12 mouse cellular contexts compared by ENCODE assay signal in the genomic region with DNA sequence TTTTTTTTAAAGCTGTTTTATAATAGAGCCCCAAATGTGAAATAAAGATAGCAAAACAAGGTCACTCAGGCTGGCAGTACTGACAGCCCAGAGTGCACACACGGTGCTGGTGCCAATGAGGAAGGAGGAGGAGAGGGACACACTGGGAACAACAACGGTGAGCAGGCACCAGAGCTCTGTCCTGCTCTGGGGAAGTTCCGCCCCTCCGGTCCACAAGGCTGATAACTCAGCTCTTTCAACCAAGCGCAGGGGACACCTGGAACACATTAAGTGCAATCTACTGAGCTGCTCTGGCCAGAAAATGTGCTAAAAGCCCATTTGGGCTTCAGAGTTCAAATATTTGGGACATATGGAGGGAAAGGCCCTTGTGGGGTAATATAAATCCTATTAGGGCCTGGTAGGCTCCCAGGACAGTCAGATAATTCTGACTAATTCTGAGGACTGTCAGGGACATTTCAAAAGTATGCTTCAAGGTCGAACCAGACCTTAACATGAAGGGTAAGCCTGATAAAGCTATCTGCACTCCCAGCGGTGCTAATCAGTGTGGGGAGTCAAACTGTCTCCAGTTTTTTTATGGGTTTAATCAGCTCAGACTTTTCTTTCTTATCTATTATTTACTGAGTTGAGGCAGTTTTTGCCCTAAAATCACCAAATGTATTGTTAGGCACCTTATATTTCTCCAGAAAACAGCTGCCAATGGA. TPM values are rescaled to one million over a fixed set of nuclear protein-coding genes. Genes with fewer than 3 reads are reported as not detected.
A peak's percentile ranks its signal among the peaks of the same experiment; 100 is the strongest.
DNase-seq lines count a peak whose midpoint lies in the region; ATAC-seq and TF ChIP-seq lines count a peak whose summit lies in the region.
"Had no signal": no experiment of that assay in that cellular context is flagged by ENCODE, and none has a peak within 500 bp of the region (broad histone marks: within the 10 kb centered on the region; RNA-seq: fewer than 3 reads in every experiment).

No protein-coding gene starts in this region.

- H3K9me3 ChIP-seq in intestine, embryonic 16.5 days (ENCODE audit: control insufficient read depth, low read length), result no peaks in the 10 kb centered on the region
- no peaks in the 10 kb centered on the region for H3K9me3 ChIP-seq in intestine, postnatal 0 days (ENCODE audit: control insufficient read depth)
- no peaks in the 10 kb centered on the region for H3K9me3 ChIP-seq in limb, embryonic 12.5 days
- H3K9me3 ChIP-seq in stomach, postnatal 0 days (ENCODE audit: control insufficient read depth, low read length), result no peaks in the 10 kb centered on the region

- 26% methylated on average over 7 of the region's 7 CpGs for WGBS in intestine, embryonic 16.5 days
- WGBS in intestine, postnatal 0 days, result 13% methylated on average over 7 of the region's 7 CpGs
- 5% methylated on average over 7 of the region's 7 CpGs for WGBS in limb, embryonic 12.5 days
- WGBS in stomach, postnatal 0 days, result 26% methylated on average over 7 of the region's 7 CpGs

- no peak for TF ChIP-seq EP300 in stomach, postnatal 0 days (optimal IDR thresholded peaks at IDR 0.05)

- no peak for TF ChIP-seq CTCF in intestine, postnatal 0 days (IDR thresholded peaks at IDR 0.05; ENCODE audit: low read depth)
- no peak for TF ChIP-seq CTCF in stomach, postnatal 0 days (IDR thresholded peaks at IDR 0.05; ENCODE audit: low read depth)

- no peaks in the 10 kb centered on the region for H3K36me3 ChIP-seq in intestine, embryonic 16.5 days (ENCODE audit: control insufficient read depth, insufficient read depth, low read length)
- H3K36me3 ChIP-seq in intestine, postnatal 0 days (ENCODE audit: control insufficient read depth, insufficient read depth), result no peaks in the 10 kb centered on the region
- H3K36me3 ChIP-seq in limb, embryonic 12.5 days, result no peaks in the 10 kb centered on the region
- no peaks in the 10 kb centered on the region for H3K36me3 ChIP-seq in stomach, postnatal 0 days (ENCODE audit: control insufficient read depth, insufficient read depth, low read length)

- no peak overlapping the region for H3K9ac ChIP-seq in intestine, embryonic 16.5 days (ENCODE audit: low read depth, low read length)
- H3K9ac ChIP-seq in intestine, postnatal 0 days (ENCODE audit: low read depth, low read length), result no peak overlapping the region
- peak overlapping the region; percentile 23; the same call in 1 of the 2 replicates for H3K9ac ChIP-seq in limb, embryonic 12.5 days (replicated peaks)
- no peak overlapping the region for H3K9ac ChIP-seq in stomach, postnatal 0 days (ENCODE audit: low read length)

- DNase-seq in embryo, embryonic 9.5 days (ENCODE audit: extremely low spot score), result peak; percentile 44
- DNase-seq in stomach, postnatal 0 days (ENCODE audit: low spot score), result peak; percentile 26
- no peak for DNase-seq in left cerebral cortex, adult 9 months (ENCODE audit: low spot score in 2 of 2)
- DNase-seq in left cerebral cortex, postnatal 4 days, result no peak
- DNase-seq: kidney, adult 2 months; layer of hippocampus, postnatal 36 days; thymus, postnatal 14 days had no signal

- H3K27ac ChIP-seq in intestine, embryonic 16.5 days (ENCODE audit: low read length), result no peak overlapping the region
- no peak overlapping the region for H3K27ac ChIP-seq in intestine, postnatal 0 days (ENCODE audit: low read depth, low read length)
- peak overlapping the region; percentile 59; the same call in 1 of the 2 replicates for H3K27ac ChIP-seq in limb, embryonic 12.5 days
- 0 out of 2 replicates have a peak overlapping the region, but pooled peaks have one; percentile 8 for H3K27ac ChIP-seq in stomach, postnatal 0 days (replicated peaks)

- no peaks in the 10 kb centered on the region for H3K27me3 ChIP-seq in intestine, embryonic 16.5 days (replicated peaks; ENCODE audit: control insufficient read depth, insufficient read depth, low read length)
- H3K27me3 ChIP-seq in intestine, postnatal 0 days (replicated peaks; ENCODE audit: control insufficient read depth, insufficient read depth, low read length), result no peaks in the 10 kb centered on the region
- no peaks in the 10 kb centered on the region; the same call in 1 of the 2 replicates for H3K27me3 ChIP-seq in limb, embryonic 12.5 days
- no peaks in the 10 kb centered on the region for H3K27me3 ChIP-seq in stomach, postnatal 0 days (ENCODE audit: control insufficient read depth, insufficient read depth, low read length)

- no peak overlapping the region for H3K4me3 ChIP-seq in intestine, embryonic 16.5 days (ENCODE audit: low read length)
- H3K4me3 ChIP-seq in intestine, postnatal 0 days (ENCODE audit: low read depth, low read length), result no peak overlapping the region
- no peak overlapping the region for H3K4me3 ChIP-seq in limb, embryonic 12.5 days (replicated peaks)
- no peak overlapping the region for H3K4me3 ChIP-seq in stomach, postnatal 0 days (ENCODE audit: low read depth, low read length)

- ATAC-seq in intestine, embryonic 16.5 days, result 0 out of 2 replicates have a peak, but pooled peaks have one; percentile 42
- no peak for ATAC-seq in intestine, postnatal 0 days
- no peak for ATAC-seq in limb, embryonic 12.5 days (ENCODE audit: insufficient number of reproducible peaks, insufficient read depth, low FRiP score, low TSS enrichment, low read depth)
- no peak for ATAC-seq in stomach, postnatal 0 days (ENCODE audit: low FRiP score, low TSS enrichment)
- ATAC-seq: forebrain, embryonic 16.5 days had no signal

- intact Hi-C loops in left cerebral cortex, postnatal 4 days (cut with DNase I), result loop anchor here (5.0 kb wide), 2 partner anchors 104 to 244 kb away; no protein-coding TSS in a partner anchor

- H3K4me1 ChIP-seq in intestine, embryonic 16.5 days (ENCODE audit: control insufficient read depth, insufficient read depth, low read length), result no peaks in the 10 kb centered on the region
- no peaks in the 10 kb centered on the region for H3K4me1 ChIP-seq in intestine, postnatal 0 days (replicated peaks; ENCODE audit: control insufficient read depth, insufficient read depth, low read length)
- H3K4me1 ChIP-seq in limb, embryonic 12.5 days (replicated peaks), result peaks cover 12% of the 10 kb centered on the region
- H3K4me1 ChIP-seq in stomach, postnatal 0 days (replicated peaks; ENCODE audit: control insufficient read depth, insufficient read depth), result no peaks in the 10 kb centered on the region

- H3K4me2 ChIP-seq in intestine, embryonic 16.5 days (ENCODE audit: low read depth, low read length), result no peak overlapping the region
- H3K4me2 ChIP-seq in intestine, postnatal 0 days (replicated peaks; ENCODE audit: low read depth), result no peak overlapping the region
- 0 out of 2 replicates have a peak overlapping the region, but pooled peaks have one; percentile 24 for H3K4me2 ChIP-seq in limb, embryonic 12.5 days
- no peak overlapping the region for H3K4me2 ChIP-seq in stomach, postnatal 0 days (replicated peaks; ENCODE audit: low read depth)
- H3K4me2 ChIP-seq: midbrain, embryonic 11.5 days had no signal

RNA-seq across cellular contexts. Expression of a gene that starts 38.0 kb away (rescaled TPM):
- 0.93 and 1.0 TPM in 2 replicates for polyA plus RNA-seq in intestine, embryonic 16.5 days (2015; fragmentation: Nextera tagmentation; extraction: Ambion mirVana)
- polyA plus RNA-seq in intestine, postnatal 0 days (2015; fragmentation: Nextera tagmentation; extraction: Ambion mirVana), result 8.0 and 8.7 TPM in 2 replicates
- polyA plus RNA-seq in limb, embryonic 12.5 days (2016; fragmentation: Nextera tagmentation; extraction: Ambion mirVana), result 1.9 and 3.3 TPM in 2 replicates
- 0.38 and 0.39 TPM in 2 replicates for polyA plus RNA-seq in stomach, postnatal 0 days (2015; fragmentation: Nextera tagmentation; extraction: Ambion mirVana)
- 1 to 10 TPM; 9.3 to 9.7 TPM for total RNA-seq in left cerebral cortex, postnatal 4 days (2021)

RNA-seq across cellular contexts. Expression of a gene that starts 49.1 kb away (rescaled TPM):
- 6.3 and 6.8 TPM in 2 replicates for polyA plus RNA-seq in intestine, embryonic 16.5 days (2015; fragmentation: Nextera tagmentation; extraction: Ambion mirVana)
- polyA plus RNA-seq in intestine, postnatal 0 days (2015; fragmentation: Nextera tagmentation; extraction: Ambion mirVana), result 4.4 and 4.6 TPM in 2 replicates
- polyA plus RNA-seq in limb, embryonic 12.5 days (2016; fragmentation: Nextera tagmentation; extraction: Ambion mirVana), result 53.3 and 54.3 TPM in 2 replicates
- 3.9 and 4.4 TPM in 2 replicates for polyA plus RNA-seq in stomach, postnatal 0 days (2015; fragmentation: Nextera tagmentation; extraction: Ambion mirVana)
- total RNA-seq in left cerebral cortex, postnatal 4 days (2021), result 100 to 1,000 TPM; 180 to 225 TPM

Comparison
In these comparisons a context has a peak if more than half of its experiments do, and no peak if none do; other contexts are left out.
1. H3K27ac ChIP-seq: peak in limb, embryonic 12.5 days (single experiment) and stomach, postnatal 0 days (single experiment); none in intestine, embryonic 16.5 days (single experiment) and intestine, postnatal 0 days (single experiment).
2. DNase-seq: peak in embryo, embryonic 9.5 days (single experiment) and stomach, postnatal 0 days (single experiment); none in left cerebral cortex, adult 9 months (0 of 2) and left cerebral cortex, postnatal 4 days (single experiment).